Mouse (Mus musculus): Measurements from ENCODE around the gene Tnip1.

GRCm38 (mm10) chr11:54902333-54903323 lies 60.1 kb downstream of the Tnip1 start, which contains the start of gene Gpx3:
- TF ChIP-seq CTCF (IDR thresholded peaks at IDR 0.05; ENCODE audit: low read depth, low read length) (no peak), POLR2A (IDR thresholded peaks at IDR 0.05; ENCODE audit: extremely low read depth, insufficient read depth, low read length) (no peak)

All from liver, adult 2 months (tissue).